Mouse (Mus musculus): ENCODE data around the gene Galk1.

Gene Galk1

GRCm38 (mm10) chr11:116009661-116010060 is 2.9 kb downstream of the Galk1 start:
- DNase-seq, result no peak

- DNase-seq, result no peak
These were observed 3.6 kb downstream of the Galk1 start for GRCm38 (mm10) chr11:116008832-116009375.

GRCm38 (mm10) chr11:116008411-116008810 is 4.1 kb downstream of the Galk1 start:
- DNase-seq, result no peak

- no peak for DNase-seq
These were observed 5.2 kb downstream of the Galk1 start for GRCm38 (mm10) chr11:116007095-116007850.

- no peak for DNase-seq
These were observed 6.7 kb downstream of the Galk1 start for GRCm38 (mm10) chr11:116005701-116006419.

GRCm38 (mm10) chr11:116004840-116005700 is 7.4 kb downstream of the Galk1 start:
- peak; percentile 85 for DNase-seq

- DNase-seq, result no peak
These were observed 8.2 kb downstream of the Galk1 start for GRCm38 (mm10) chr11:116004186-116004823.

- DNase-seq, result no peak
These were observed 9.6 kb downstream of the Galk1 start for GRCm38 (mm10) chr11:116002894-116003293.

- no peak for DNase-seq
These were observed 10.8 kb downstream of the Galk1 start for GRCm38 (mm10) chr11:116001725-116002124.

- no peak for DNase-seq
These were observed 11.9 kb downstream of the Galk1 start for GRCm38 (mm10) chr11:116000607-116001006.

GRCm38 (mm10) chr11:115999538-116000143 is 12.9 kb downstream of the Galk1 start:
- peak; percentile 92 for DNase-seq

GRCm38 (mm10) chr11:115999027-115999426 is 13.5 kb downstream of the Galk1 start:
- no peak for DNase-seq

GRCm38 (mm10) chr11:115997662-115998061 is 14.9 kb downstream of the Galk1 start:
- DNase-seq, result no peak

GRCm38 (mm10) chr11:115997047-115997446 is 15.5 kb downstream of the Galk1 start:
- no peak for DNase-seq

GRCm38 (mm10) chr11:115995256-115995655 is 17.3 kb downstream of the Galk1 start:
- no peak for DNase-seq

GRCm38 (mm10) chr11:115992098-115992497 is 20.4 kb downstream of the Galk1 start:
- DNase-seq, result no peak

- DNase-seq, result no peak
These were observed 22.8 kb downstream of the Galk1 start for GRCm38 (mm10) chr11:115989686-115990085.

- DNase-seq, result no peak
These were observed 29.2 kb downstream of the Galk1 start for GRCm38 (mm10) chr11:115983291-115983690.

- DNase-seq, result no peak
These were observed 30.0 kb downstream of the Galk1 start for GRCm38 (mm10) chr11:115982472-115982871.

GRCm38 (mm10) chr11:115975544-115975943 is 37.0 kb downstream of the Galk1 start:
- DNase-seq, result no peak

- no peak for DNase-seq
These were observed 37.5 kb downstream of the Galk1 start for GRCm38 (mm10) chr11:115975083-115975420.
